Mouse (Mus musculus) hindbrain, embryonic 16.5 days (tissue): ENCODE measurements around the gene Msmp. TPM values are rescaled to one million over a fixed set of nuclear protein-coding genes. Genes with fewer than 3 reads are reported as not detected.
"Not testable (repeated sequence)": the region's sequence is repeated elsewhere in the genome, so short reads cannot be mapped to it uniquely, and the experiment has no call there.

ENCODE experiments used
- ATAC-seq: fragments of 200-750 bp; cut with Nextera tagmentation; 2 replicates; pipeline ENCODE4 v1.8.0; 2017; ENCODE audit warnings: moderate TSS enrichment, moderate library complexity
- H3K27ac ChIP-seq: fragments of 300-500 bp; sonication (generic); 2 replicates; pipeline ENCODE4 v1.5.1; 2014; ENCODE audit warnings: low read depth, mild to moderate bottlenecking, control low read depth, low read length, moderate library complexity
- H3K27me3 ChIP-seq: fragments of 300-500 bp; sonication (generic); replicated peaks from 2 replicates; pipeline ENCODE4 v1.6.1; 2014; ENCODE audit warnings: low read length; ENCODE audit not compliant: control insufficient read depth, insufficient read depth
- H3K36me3 ChIP-seq: fragments of 300-500 bp; sonication (generic); 2 replicates; pipeline ENCODE4 v1.6.1; 2014; ENCODE audit warnings: mild to moderate bottlenecking, low read length, moderate library complexity, mixed read lengths; ENCODE audit not compliant: control insufficient read depth, insufficient read depth
- H3K4me1 ChIP-seq: fragments of 300-500 bp; sonication (generic); 2 replicates; pipeline ENCODE4 v1.6.1; 2014; ENCODE audit warnings: low read depth, low read length; ENCODE audit not compliant: control insufficient read depth, insufficient read depth
- H3K4me2 ChIP-seq: fragments of 300-500 bp; sonication (generic); 2 replicates; pipeline ENCODE4 v1.6.1; 2014; ENCODE audit warnings: mild to moderate bottlenecking, low read length, control low read depth, moderate library complexity
- H3K4me3 ChIP-seq: fragments of 300-500 bp; sonication (generic); 2 replicates; pipeline ENCODE4 v1.5.1; 2014; ENCODE audit warnings: mild to moderate bottlenecking, low read length, control low read depth, moderate library complexity
- H3K9ac ChIP-seq: fragments of 300-500 bp; sonication (generic); 2 replicates; pipeline ENCODE4 v1.6.1; 2014; ENCODE audit warnings: low read depth, mild to moderate bottlenecking, control low read depth, low read length, moderate library complexity
- H3K9me3 ChIP-seq: fragments of 300-500 bp; sonication (generic); 2 replicates; pipeline ENCODE4 v1.6.1; 2014; ENCODE audit warnings: mild to moderate bottlenecking, low read length, moderate library complexity; ENCODE audit not compliant: control insufficient read depth
- WGBS: fragments of 180-500 bp; shearing (Covaris S2); extraction: QIAGEN DNeasy Blood & Tissue Kit; methylation state at CpG from one replicate; pipeline ENCODE4 v1.1.7; 2014; 5-methylcytosine and 5-hydroxymethylcytosine counted together
- polyA plus RNA-seq: library from polyadenylated mRNA; unstranded; fragments of >200 nt; fragmentation: Nextera tagmentation; extraction: Ambion mirVana; gene quantifications from 2 replicates; pipeline ENCODE4 v1.2.1, GENCODE M21; 2015

The Msmp gene
- polyA plus RNA-seq, 1 experiment from 2014 or later, result 0.71 TPM

DNA sequence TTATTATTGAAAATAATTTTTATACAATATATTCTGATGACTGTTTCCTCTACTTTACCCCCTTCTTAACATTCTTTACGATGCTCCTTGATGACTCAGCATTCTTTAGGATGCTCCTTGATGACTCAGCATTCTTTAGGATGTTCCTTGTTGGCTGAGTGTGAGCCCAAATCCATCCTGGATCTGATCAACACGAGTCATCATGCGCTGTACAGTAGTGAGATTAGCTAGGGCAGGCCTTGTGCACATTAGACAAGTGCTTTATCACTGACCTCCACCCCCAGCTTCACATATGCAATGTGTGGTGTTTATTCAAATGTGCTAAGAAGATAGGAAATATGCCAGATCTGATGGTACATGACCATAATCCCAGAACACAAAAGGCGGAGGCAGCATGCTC, 13.9 kb upstream of the Msmp start:
- Histone ChIP-seq H3K9ac (no peak overlapping the region), H3K4me3 (no peak overlapping the region), H3K27me3 (no peaks in the 10 kb centered on the region), H3K27ac (no peak overlapping the region), H3K9me3 (no peaks in the 10 kb centered on the region), H3K4me2 (no peak overlapping the region), H3K36me3 (no peaks in the 10 kb centered on the region), H3K4me1 (no peaks in the 10 kb centered on the region)
- no peak for ATAC-seq
- WGBS, result 88% methylated on average over 4 of the region's 4 CpGs

DNA sequence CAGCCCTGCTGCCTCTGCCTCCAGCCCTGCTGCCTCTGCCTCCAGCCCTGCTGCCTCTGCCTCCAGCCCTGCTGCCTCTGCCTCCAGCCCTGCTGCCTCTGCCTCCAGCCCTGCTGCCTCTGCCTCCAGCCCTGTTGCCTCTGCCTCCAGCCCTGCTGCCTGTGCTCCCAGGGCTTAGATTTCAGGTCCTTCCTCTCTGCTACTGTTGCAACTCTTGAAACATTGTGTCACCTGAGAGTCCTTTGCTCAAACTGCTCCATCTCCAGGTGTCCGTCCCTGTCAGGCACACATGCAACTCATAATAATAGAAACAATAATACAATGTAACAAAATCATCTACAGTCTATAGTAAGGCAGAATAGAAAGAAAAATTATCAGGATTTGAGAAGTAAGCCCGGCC, 12.3 kb upstream of the Msmp start:
- H3K27me3 ChIP-seq, ATAC-seq, H3K4me1 ChIP-seq, H3K4me2 ChIP-seq, H3K9me3 ChIP-seq, H3K4me3 ChIP-seq, H3K36me3 ChIP-seq, H3K9ac ChIP-seq, H3K27ac ChIP-seq: not testable (repeated sequence)
- WGBS, result 84% methylated on average over 2 of the region's 2 CpGs

GRCm38 (mm10) chr4:43593453-43593852, 9.2 kb upstream of the Msmp start:
- Histone ChIP-seq H3K27ac (no peak overlapping the region), H3K9ac (no peak overlapping the region), H3K27me3 (no peaks in the 10 kb centered on the region), H3K36me3 (no peaks in the 10 kb centered on the region), H3K4me3 (no peak overlapping the region), H3K4me2 (no peak overlapping the region), H3K4me1 (no peaks in the 10 kb centered on the region), H3K9me3 (no peaks in the 10 kb centered on the region)
- WGBS, result 62% methylated on average over 3 of the region's 3 CpGs
- no peak for ATAC-seq

DNA sequence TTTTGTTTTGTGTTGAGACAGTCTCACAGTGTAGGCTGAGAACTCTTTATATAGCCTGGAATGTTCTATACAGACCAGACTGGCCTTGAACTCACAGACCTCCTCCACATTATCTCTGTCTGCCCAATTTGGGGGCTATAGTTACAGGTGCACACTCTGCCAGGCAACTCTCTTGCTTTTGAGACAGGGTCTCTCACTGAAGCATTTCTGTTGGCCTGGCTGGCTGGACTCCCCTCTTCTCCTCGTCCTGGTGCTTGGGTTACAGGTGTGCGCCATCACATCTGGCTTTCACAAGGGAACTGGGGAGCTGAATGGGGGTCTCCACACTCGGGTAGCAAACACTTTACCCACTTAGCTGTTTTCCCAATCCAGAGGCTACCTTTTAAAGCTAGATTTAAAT, 7.7 kb upstream of the Msmp start:
- Histone ChIP-seq H3K4me2 (no peak overlapping the region), H3K36me3 (no peaks in the 10 kb centered on the region), H3K27me3 (no peaks in the 10 kb centered on the region), H3K4me3 (no peak overlapping the region), H3K27ac (no peak overlapping the region), H3K9ac (no peak overlapping the region), H3K4me1 (no peaks in the 10 kb centered on the region), H3K9me3 (no peaks in the 10 kb centered on the region)
- no peak for ATAC-seq
- 81% methylated on average over 3 of the region's 3 CpGs for WGBS

DNA sequence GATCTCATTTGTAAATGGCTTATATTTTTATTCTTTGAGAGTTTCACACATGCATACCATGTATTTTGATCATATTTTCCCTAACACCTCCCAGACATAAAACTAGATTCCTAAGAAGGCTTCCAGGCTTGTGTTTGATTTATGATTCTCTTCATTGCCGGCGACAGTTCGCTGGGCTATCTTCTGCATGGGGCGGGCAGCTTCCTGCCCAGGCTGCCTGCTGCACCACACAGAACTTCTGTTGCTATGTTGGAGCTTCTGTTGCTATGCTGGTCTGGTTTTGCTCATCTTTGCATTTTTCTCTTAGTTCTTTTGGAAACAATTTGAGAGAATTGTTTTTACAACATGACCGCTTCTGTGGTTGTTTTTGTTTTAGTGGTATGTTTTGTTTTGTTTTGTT, 7.2 kb upstream of the Msmp start:
- Histone ChIP-seq H3K9ac (no peak overlapping the region), H3K9me3 (no peaks in the 10 kb centered on the region), H3K36me3 (no peaks in the 10 kb centered on the region), H3K4me1 (no peaks in the 10 kb centered on the region), H3K27ac (no peak overlapping the region), H3K4me3 (no peak overlapping the region), H3K4me2 (no peak overlapping the region), H3K27me3 (no peaks in the 10 kb centered on the region)
- WGBS, result 85% methylated on average over 5 of the region's 5 CpGs
- no peak; the same call in 1 of the 2 replicates for ATAC-seq

- 63% methylated on average over 7 of the region's 7 CpGs for WGBS
- Histone ChIP-seq H3K4me2 (no peak overlapping the region), H3K27me3 (no peaks in the 10 kb centered on the region), H3K36me3 (peaks cover 14% of the 10 kb centered on the region), H3K4me1 (no peaks in the 10 kb centered on the region), H3K4me3 (no peak overlapping the region), H3K27ac (no peak overlapping the region), H3K9ac (no peak overlapping the region), H3K9me3 (no peaks in the 10 kb centered on the region)
- no peak for ATAC-seq
Measured at GRCm38 (mm10) chr4:43587681-43588080, 3.4 kb upstream of the Msmp start.

- Histone ChIP-seq H3K9me3 (no peaks in the 10 kb centered on the region), H3K9ac (no peak overlapping the region), H3K4me3 (no peak overlapping the region), H3K27ac (no peak overlapping the region), H3K36me3 (peaks cover 23% of the 10 kb centered on the region), H3K4me2 (no peak overlapping the region), H3K27me3 (no peaks in the 10 kb centered on the region), H3K4me1 (no peaks in the 10 kb centered on the region)
- no peak for ATAC-seq
- 78% methylated on average over 8 of the region's 8 CpGs for WGBS
Measured at GRCm38 (mm10) chr4:43586411-43586810, 2.1 kb upstream of the Msmp start.

DNA sequence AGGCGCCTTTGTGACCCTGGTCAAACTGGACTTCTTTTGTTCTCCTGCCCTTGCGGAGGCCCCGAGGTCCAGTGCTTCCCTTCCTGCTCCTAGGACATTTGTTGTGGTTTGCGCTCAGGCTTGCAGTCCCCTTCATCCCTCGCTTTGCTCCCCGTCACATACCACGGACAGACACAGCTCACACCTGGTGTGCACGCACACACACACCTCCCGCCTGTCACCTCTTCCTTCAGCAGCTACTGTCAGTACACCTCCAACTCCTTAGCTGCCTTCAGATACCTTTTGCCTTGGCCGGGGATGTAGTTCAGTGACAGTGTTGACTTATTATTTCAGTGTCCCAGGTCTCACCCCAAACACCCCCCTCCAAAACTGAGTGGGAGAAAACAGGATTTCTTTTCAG, 1.4 kb upstream of the Msmp start:
- no peak for ATAC-seq
- Histone ChIP-seq H3K4me1 (no peaks in the 10 kb centered on the region), H3K9me3 (no peaks in the 10 kb centered on the region), H3K27me3 (no peaks in the 10 kb centered on the region), H3K27ac (no peak overlapping the region), H3K4me3 (no peak overlapping the region), H3K9ac (no peak overlapping the region), H3K4me2 (no peak overlapping the region), H3K36me3 (peaks cover 27% of the 10 kb centered on the region)
- WGBS, result 56% methylated on average over 10 of the region's 10 CpGs

- H3K4me1 ChIP-seq, result peaks cover 9% of the 10 kb centered on the region
- no peak for ATAC-seq
- H3K27me3 ChIP-seq, result no peaks in the 10 kb centered on the region
- H3K9ac ChIP-seq, result no peak overlapping the region
- H3K4me3 ChIP-seq, result no peak overlapping the region
- WGBS, result 69% methylated on average over 7 of the region's 7 CpGs
- H3K9me3 ChIP-seq, result no peaks in the 10 kb centered on the region
- no peak overlapping the region for H3K27ac ChIP-seq
- H3K36me3 ChIP-seq, result peaks cover 28% of the 10 kb centered on the region
- H3K4me2 ChIP-seq, result no peak overlapping the region
Measured at GRCm38 (mm10) chr4:43583421-43583820, 873 bp downstream of the Msmp start.

GRCm38 (mm10) chr4:43582241-43582640, 2.1 kb downstream of the Msmp start:
- H3K4me3 ChIP-seq, result no peak overlapping the region
- no peak overlapping the region for H3K9ac ChIP-seq
- H3K9me3 ChIP-seq, result no peaks in the 10 kb centered on the region
- H3K36me3 ChIP-seq, result peaks cover 28% of the 10 kb centered on the region
- WGBS, result 98% methylated on average over 5 of the region's 5 CpGs
- peaks cover 15% of the 10 kb centered on the region for H3K4me1 ChIP-seq
- ATAC-seq, result no peak
- H3K27ac ChIP-seq, result no peak overlapping the region
- no peaks in the 10 kb centered on the region for H3K27me3 ChIP-seq
- H3K4me2 ChIP-seq, result no peak overlapping the region
